Mouse (Mus musculus): ENCODE data around the gene Ms4a4b.
"Not testable (repeated sequence)": the region's sequence is repeated elsewhere in the genome, so short reads cannot be mapped to it uniquely, and the experiment has no call there.

Ms4a4b gene

DNA sequence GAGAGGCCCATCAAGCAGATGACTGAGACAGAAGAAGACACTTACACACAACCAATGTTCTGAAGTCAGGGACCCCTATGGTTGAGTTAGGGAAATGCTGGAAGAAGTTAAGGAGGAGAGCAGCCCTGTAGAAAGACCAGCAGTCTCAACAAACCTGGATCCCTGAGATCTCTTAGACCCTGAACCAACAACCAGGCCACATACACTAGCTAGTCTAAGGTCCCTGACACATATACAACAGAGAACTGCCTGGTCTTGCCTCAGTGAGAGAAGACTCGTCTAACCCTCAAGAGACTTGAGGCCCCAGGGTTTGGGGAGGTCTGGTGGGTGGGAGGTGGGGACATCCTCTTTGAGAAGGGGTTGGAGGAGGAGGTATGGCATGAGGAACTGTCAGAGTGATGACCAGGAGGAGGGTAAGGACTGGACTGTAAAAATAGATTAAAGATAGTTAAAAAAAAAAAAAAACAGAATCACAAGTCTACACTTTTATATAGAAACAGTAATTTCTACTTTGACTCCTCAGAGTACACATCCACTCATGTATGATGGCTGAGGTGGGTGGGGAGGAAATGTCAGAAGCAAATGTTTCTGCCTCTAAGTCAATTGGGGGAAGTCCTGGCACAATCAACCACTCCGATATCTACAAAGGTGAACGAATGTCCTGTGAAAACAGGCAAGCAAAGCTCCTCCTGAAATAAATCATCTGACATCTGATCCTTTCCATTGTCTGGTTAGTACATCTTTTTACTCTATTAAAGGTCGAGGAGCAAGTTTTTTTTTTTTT, 48.2 kb downstream of the Ms4a4b start:
- no peak for DNase-seq

DNA sequence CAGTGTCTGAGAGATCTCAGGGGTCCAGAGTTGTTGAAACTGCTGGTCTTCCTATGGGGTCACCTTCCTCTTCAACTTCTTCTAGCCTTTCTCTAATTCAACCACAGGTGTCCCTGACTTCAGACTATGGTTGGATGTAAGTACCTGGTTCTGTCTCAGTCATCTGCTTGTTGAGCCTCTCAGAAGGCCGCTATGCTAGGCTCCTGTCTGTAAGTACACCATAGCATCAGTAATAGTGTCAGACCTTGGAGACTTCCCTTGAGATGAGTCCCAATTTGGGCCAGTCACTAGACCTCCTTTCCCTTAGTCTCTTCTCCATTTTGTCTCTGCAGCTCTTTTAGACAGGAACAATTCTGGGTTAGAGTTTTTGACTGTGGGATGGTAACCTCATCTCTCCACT, 49.3 kb downstream of the Ms4a4b start:
- no peak for DNase-seq

- DNase-seq, result no peak
Measured at GRCm38 (mm10) chr19:11494519-11494918, 51.2 kb downstream of the Ms4a4b start.

- DNase-seq, result no peak
Measured at GRCm38 (mm10) chr19:11496361-11496760, 53.0 kb downstream of the Ms4a4b start.

GRCm38 (mm10) chr19:11497300-11497699, 53.9 kb downstream of the Ms4a4b start:
- not testable (repeated sequence) for DNase-seq

GRCm38 (mm10) chr19:11500796-11501195, 57.4 kb downstream of the Ms4a4b start:
- no peak for DNase-seq

DNA sequence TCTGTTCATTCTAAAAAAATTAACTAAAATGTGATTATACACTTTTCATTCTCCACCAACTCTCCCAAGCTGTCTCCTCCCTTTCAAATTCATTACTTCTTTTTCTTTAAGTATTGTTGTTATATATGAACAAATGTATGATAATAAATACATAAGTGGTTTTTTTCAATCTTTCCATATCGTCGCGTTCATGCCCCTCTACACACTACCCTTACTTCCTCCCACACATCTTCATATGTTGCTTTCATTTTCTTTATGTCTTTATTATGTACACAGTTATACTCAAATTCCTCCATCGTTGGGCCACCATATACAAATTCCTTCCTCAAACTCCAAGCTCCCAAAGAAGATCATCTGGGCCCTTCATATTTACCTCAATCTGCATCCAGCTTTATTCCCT, 58.0 kb downstream of the Ms4a4b start:
- no peak for DNase-seq

DNA sequence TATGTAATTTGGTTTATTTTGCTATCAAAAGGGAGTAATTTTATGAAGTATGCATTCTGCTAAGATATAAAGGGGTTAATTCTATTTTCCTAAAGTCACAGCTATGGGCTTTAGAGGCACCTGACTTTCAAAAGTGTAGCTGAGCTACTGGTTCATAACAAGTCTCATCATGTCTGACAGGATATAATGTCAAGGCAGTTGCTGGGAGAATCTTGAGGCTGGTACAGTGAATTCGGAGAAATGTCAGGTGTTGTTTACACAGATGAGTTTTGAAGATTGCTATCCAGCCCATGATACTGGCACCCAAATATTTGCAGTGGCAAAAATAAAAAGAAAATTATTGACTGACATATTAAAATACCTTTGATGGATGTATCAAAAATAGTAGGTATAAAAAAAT, 61.5 kb downstream of the Ms4a4b start:
- no peak for DNase-seq

- no peak for DNase-seq
Measured at GRCm38 (mm10) chr19:11513458-11513857, 70.1 kb downstream of the Ms4a4b start.

GRCm38 (mm10) chr19:11516246-11516645, 72.9 kb downstream of the Ms4a4b start, which contains the start of gene Ms4a6b:
Gene Ms4a6b, plus strand, starts transcription at chr19:11516512.
- no peak for DNase-seq

All from cerebellum, adult 11 months (tissue).